Comparison of ENCODE assay signal across 11 mouse cellular contexts in the genomic region with DNA sequence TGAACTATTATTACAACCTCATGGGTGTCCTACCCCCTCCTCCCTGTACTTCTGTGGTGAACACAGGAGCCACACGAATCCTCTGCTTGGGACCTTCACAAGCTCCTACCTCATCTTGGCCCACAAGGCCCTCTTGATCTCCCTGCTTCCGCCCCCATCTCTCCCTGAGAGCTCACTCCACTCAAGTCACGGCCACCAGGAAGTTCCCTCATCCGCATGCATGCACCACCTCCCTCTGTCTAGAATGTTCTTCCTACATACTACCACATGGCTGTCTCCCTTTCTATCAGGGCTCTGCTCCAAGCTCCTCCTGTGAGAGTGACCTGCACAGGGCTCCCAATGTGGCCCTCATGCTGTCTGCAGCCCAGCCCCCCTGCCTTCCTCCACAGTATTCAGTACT. TPM values are rescaled to one million over a fixed set of nuclear protein-coding genes. Genes with fewer than 3 reads are reported as not detected.
DNase-seq lines count a peak whose midpoint lies in the region; ATAC-seq lines count a peak whose summit lies in the region.
"Had no signal": no experiment of that assay in that cellular context is flagged by ENCODE, and none has a peak within 500 bp of the region (broad histone marks: within the 10 kb centered on the region; RNA-seq: fewer than 3 reads in every experiment).

No protein-coding gene starts in this region.

- ATAC-seq in heart, embryonic 15.5 days (replicated peaks; ENCODE audit: insufficient number of reproducible peaks, insufficient read depth, low FRiP score, low read depth), result no peak
- ATAC-seq in lung, embryonic 16.5 days (ENCODE audit: low read depth), result no peak
- ATAC-seq in hindbrain, embryonic 12.5 days (ENCODE audit: low FRiP score), result no peak
- ATAC-seq in midbrain, embryonic 15.5 days (replicated peaks), result no peak

- WGBS in heart, embryonic 15.5 days, result 54% methylated on average over 4 of the region's 4 CpGs
- WGBS in lung, embryonic 16.5 days, result 47% methylated on average over 4 of the region's 4 CpGs
- 67% methylated on average over 4 of the region's 4 CpGs for WGBS in hindbrain, embryonic 12.5 days
- WGBS in midbrain, embryonic 15.5 days, result 65% methylated on average over 4 of the region's 4 CpGs

- H3K4me1 ChIP-seq in heart, embryonic 15.5 days (replicated peaks), result peaks cover 46% of the 10 kb centered on the region
- H3K4me1 ChIP-seq in lung, embryonic 16.5 days (replicated peaks; ENCODE audit: control insufficient read depth, insufficient read depth, low read length), result peaks cover 38% of the 10 kb centered on the region
- peaks cover 64% of the 10 kb centered on the region for H3K4me1 ChIP-seq in hindbrain, embryonic 12.5 days
- H3K4me1 ChIP-seq in midbrain, embryonic 15.5 days, result peaks cover 49% of the 10 kb centered on the region

- H3K27me3 ChIP-seq in heart, embryonic 15.5 days, result no peaks in the 10 kb centered on the region
- H3K27me3 ChIP-seq in lung, embryonic 16.5 days (ENCODE audit: control insufficient read depth, insufficient read depth, low read depth, low read length), result no peaks in the 10 kb centered on the region
- no peaks in the 10 kb centered on the region for H3K27me3 ChIP-seq in hindbrain, embryonic 12.5 days
- H3K27me3 ChIP-seq in midbrain, embryonic 15.5 days (replicated peaks), result no peaks in the 10 kb centered on the region

- no peaks in the 10 kb centered on the region for H3K36me3 ChIP-seq in heart, embryonic 15.5 days
- H3K36me3 ChIP-seq in lung, embryonic 16.5 days (ENCODE audit: control insufficient read depth, insufficient read depth, low read length), result no peaks in the 10 kb centered on the region
- H3K36me3 ChIP-seq in hindbrain, embryonic 12.5 days, result peaks cover 11% of the 10 kb centered on the region
- H3K36me3 ChIP-seq in midbrain, embryonic 15.5 days (replicated peaks), result no peaks in the 10 kb centered on the region

- H3K9me3 ChIP-seq in heart, embryonic 15.5 days (replicated peaks), result no peaks in the 10 kb centered on the region
- no peaks in the 10 kb centered on the region for H3K9me3 ChIP-seq in lung, embryonic 16.5 days (ENCODE audit: control insufficient read depth, low read length)
- no peaks in the 10 kb centered on the region for H3K9me3 ChIP-seq in hindbrain, embryonic 12.5 days (replicated peaks)
- H3K9me3 ChIP-seq in midbrain, embryonic 15.5 days, result no peaks in the 10 kb centered on the region

- H3K4me3 ChIP-seq in heart, embryonic 15.5 days, result no peak overlapping the region
- H3K4me3 ChIP-seq in lung, embryonic 16.5 days (ENCODE audit: low read length), result no peak overlapping the region
- H3K4me3 ChIP-seq in hindbrain, embryonic 12.5 days, result no peak overlapping the region
- H3K4me3 ChIP-seq in midbrain, embryonic 15.5 days, result no peak overlapping the region

- DNase-seq in heart, postnatal 14 days, result no peak
- no peak for DNase-seq in lung, postnatal 25 days (ENCODE audit: low spot score)
- DNase-seq in adrenal gland, adult 8-10 months, result no peak
- no peak for DNase-seq in lung, postnatal 14 days
- DNase-seq: adrenal gland, postnatal 10 days; gastrocnemius, postnatal 14 days; lung, embryonic 14.5 days had no signal

- peak overlapping the region; percentile 24; the same call in 1 of the 2 replicates for H3K27ac ChIP-seq in heart, embryonic 15.5 days
- peak overlapping the region; percentile 29 for H3K27ac ChIP-seq in lung, embryonic 16.5 days (ENCODE audit: low read length)
- peak overlapping the region; percentile 67 for H3K27ac ChIP-seq in hindbrain, embryonic 12.5 days
- peak overlapping the region; percentile 22; the same call in 1 of the 2 replicates for H3K27ac ChIP-seq in midbrain, embryonic 15.5 days

- H3K9ac ChIP-seq in heart, embryonic 15.5 days, result no peak overlapping the region
- 0 out of 2 replicates have a peak overlapping the region, but pooled peaks have one; percentile 4 for H3K9ac ChIP-seq in lung, embryonic 16.5 days (ENCODE audit: low read length)
- no peak overlapping the region for H3K9ac ChIP-seq in hindbrain, embryonic 12.5 days
- no peak overlapping the region for H3K9ac ChIP-seq in midbrain, embryonic 15.5 days
- H3K9ac ChIP-seq: lung, embryonic 14.5 days had no signal

- intact Hi-C loops in heart, postnatal 14 days (cut with DNase I), result no loop called here

- H3K4me2 ChIP-seq in heart, embryonic 15.5 days, result no peak overlapping the region
- H3K4me2 ChIP-seq in lung, embryonic 16.5 days (ENCODE audit: low read depth, low read length), result no peak overlapping the region
- no peak overlapping the region for H3K4me2 ChIP-seq in hindbrain, embryonic 12.5 days (replicated peaks)
- H3K4me2 ChIP-seq in midbrain, embryonic 15.5 days, result no peak overlapping the region
- H3K4me2 ChIP-seq: lung, embryonic 14.5 days had no signal

RNA-seq across cellular contexts. Expression of a gene that starts 36.8 kb away (rescaled TPM):
- polyA plus RNA-seq in heart, embryonic 15.5 days (2015; fragmentation: Nextera tagmentation; extraction: Ambion mirVana), result 15.3 and 21.8 TPM in 2 replicates
- 10 to 100 TPM; 62.5 TPM for total RNA-seq in heart, postnatal 14 days (2021)
- 15.5 and 15.8 TPM in 2 replicates for polyA plus RNA-seq in lung, embryonic 16.5 days (2015; fragmentation: Nextera tagmentation; extraction: Ambion mirVana)
- polyA plus RNA-seq in hindbrain, embryonic 12.5 days (2016; fragmentation: Nextera tagmentation; extraction: Ambion mirVana), result 31.2 and 31.7 TPM in 2 replicates
- polyA plus RNA-seq in midbrain, embryonic 15.5 days (2015; fragmentation: Nextera tagmentation; extraction: Ambion mirVana), result 30.7 and 31.5 TPM in 2 replicates
- 10 to 100 TPM; 13.3 to 46.3 (median 28.5) TPM for total RNA-seq in adrenal gland, adult 8-10 months (2022)
